Mouse (Mus musculus) kidney, adult 18-20 months (tissue): ENCODE results near the gene Dnaja1.

Experiments used
- DNase-seq: peaks from one replicate; pipeline ENCODE4 v3.0.0; 2021

The Dnaja1 gene

GRCm38 (mm10) chr4:40722011-40722666 lies at the start of gene Dnaja1:
Gene Dnaja1 (plus strand): TSS chr4:40722150.
- DNase-seq = peak; percentile 97

- DNase-seq = no peak
Observed at GRCm38 (mm10) chr4:40673526-40673925, 48.4 kb upstream of the Dnaja1 start.

GRCm38 (mm10) chr4:40676338-40676737 lies 45.6 kb upstream of the Dnaja1 start:
- no peak for DNase-seq

- no peak for DNase-seq
Observed at GRCm38 (mm10) chr4:40677132-40677531, 44.8 kb upstream of the Dnaja1 start.

- DNase-seq = peak; percentile 21
Observed at GRCm38 (mm10) chr4:40680250-40680860, 41.6 kb upstream of the Dnaja1 start.

- peak; percentile 53 for DNase-seq
Observed at GRCm38 (mm10) chr4:40681908-40682307, 40.0 kb upstream of the Dnaja1 start.

GRCm38 (mm10) chr4:40682359-40682758 lies 39.6 kb upstream of the Dnaja1 start:
- DNase-seq = no peak

- no peak for DNase-seq
Observed at GRCm38 (mm10) chr4:40683306-40683705, 38.6 kb upstream of the Dnaja1 start.

GRCm38 (mm10) chr4:40691100-40691499 lies 30.9 kb upstream of the Dnaja1 start:
- DNase-seq = no peak

GRCm38 (mm10) chr4:40697059-40697458 lies 24.9 kb upstream of the Dnaja1 start:
- DNase-seq = no peak

GRCm38 (mm10) chr4:40700216-40700615 lies 21.7 kb upstream of the Dnaja1 start:
- peak; percentile 72 for DNase-seq

GRCm38 (mm10) chr4:40701796-40702195 lies 20.2 kb upstream of the Dnaja1 start:
- no peak for DNase-seq

- peak; percentile 98 for DNase-seq
Observed at GRCm38 (mm10) chr4:40702797-40703709, 18.9 kb upstream of the Dnaja1 start, which contains the start of gene Aptx. Gene Aptx (minus strand): TSS chr4:40703194.

GRCm38 (mm10) chr4:40703710-40704275 lies 18.2 kb upstream of the Dnaja1 start:
- DNase-seq = no peak

GRCm38 (mm10) chr4:40717141-40717540 lies 4.8 kb upstream of the Dnaja1 start:
- no peak for DNase-seq

- no peak for DNase-seq
Observed at GRCm38 (mm10) chr4:40720910-40721309, 1.0 kb upstream of the Dnaja1 start.

GRCm38 (mm10) chr4:40722687-40723460 lies 924 bp downstream of the Dnaja1 start:
- DNase-seq = peak; percentile 77

- DNase-seq = no peak
Observed at GRCm38 (mm10) chr4:40725141-40725540, 3.2 kb downstream of the Dnaja1 start.

- DNase-seq = no peak
Observed at GRCm38 (mm10) chr4:40725554-40725953, 3.6 kb downstream of the Dnaja1 start.

- no peak for DNase-seq
Observed at GRCm38 (mm10) chr4:40727247-40727646, 5.3 kb downstream of the Dnaja1 start.

GRCm38 (mm10) chr4:40731262-40731661 lies 9.3 kb downstream of the Dnaja1 start:
- no peak for DNase-seq

- DNase-seq = no peak
Observed at GRCm38 (mm10) chr4:40735351-40735750, 13.4 kb downstream of the Dnaja1 start.
